Mouse (Mus musculus) lung, adult 18-20 months (tissue): ENCODE results near the gene Eif4e.
A peak's percentile ranks its signal among the peaks of the same experiment; 100 is the strongest.

Experiments used
- DNase-seq, 2 experiments: peaks; one replicate each; pipeline ENCODE4 v3.0.0; 2022; ENCODE audit warnings: mixed read lengths in 2 of 2

Gene Eif4e

GRCm38 (mm10) chr3:138526073-138526915 is at the start of gene Eif4e:
Eif4e (plus strand) TSS chr3:138526179.
- DNase-seq: peak; percentile 71 to 84

GRCm38 (mm10) chr3:138479489-138479888 is 46.5 kb upstream of the Eif4e start:
- no peak for DNase-seq

DNA sequence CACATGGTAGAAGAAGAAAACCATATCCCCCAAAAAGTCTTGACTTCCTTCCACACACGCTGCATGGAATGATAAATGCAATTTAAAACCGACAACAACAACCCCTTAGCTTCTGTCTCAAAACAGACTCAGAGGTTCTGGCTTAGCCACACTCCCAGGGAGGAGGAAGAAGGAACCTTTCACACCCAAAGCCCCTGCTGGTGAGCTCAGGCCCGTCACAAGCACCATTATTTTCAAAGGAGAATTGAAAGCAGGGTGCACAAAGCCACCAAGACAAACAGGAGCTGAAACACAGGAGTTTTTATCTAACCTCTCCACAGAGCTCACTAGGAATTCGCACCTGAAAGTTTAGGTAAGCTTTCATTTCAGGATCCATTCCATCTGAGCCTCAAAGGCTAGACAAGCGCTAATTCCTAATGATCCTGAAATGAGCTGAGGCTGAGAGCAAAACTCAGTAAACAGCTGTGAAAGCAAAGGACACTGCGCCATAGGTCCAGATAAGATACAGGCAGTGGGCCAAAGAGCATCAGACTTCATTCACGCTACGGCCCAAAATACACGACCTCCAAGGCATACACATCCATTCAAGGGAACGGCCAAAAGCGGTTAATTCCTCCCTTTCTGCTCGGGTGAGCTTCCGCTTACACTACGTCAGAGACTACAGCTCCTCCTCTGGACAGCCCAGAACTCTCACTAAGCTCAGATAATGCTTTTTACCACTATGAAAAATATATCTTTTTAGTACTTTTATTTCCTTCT is 44.3 kb upstream of the Eif4e start:
- DNase-seq: no peak

DNA sequence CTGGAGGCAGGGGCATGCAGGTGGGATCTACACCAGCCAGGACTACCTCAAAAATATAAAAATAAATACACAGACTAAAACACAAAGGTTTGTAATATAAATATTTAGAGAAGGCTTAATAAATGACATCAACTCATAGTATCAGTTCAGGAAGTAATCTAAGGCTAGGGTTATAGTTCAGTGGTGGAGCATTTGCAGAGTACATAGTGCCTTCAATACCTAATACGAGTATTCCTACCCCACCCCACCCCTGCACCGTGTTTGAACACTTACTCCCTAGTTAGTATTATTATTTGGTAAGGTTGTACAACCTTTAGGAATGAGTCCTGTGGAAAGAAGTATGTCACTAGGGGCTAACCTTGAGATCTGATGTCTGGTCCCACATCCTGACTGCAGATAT is 42.7 kb upstream of the Eif4e start:
- no peak for DNase-seq

DNA sequence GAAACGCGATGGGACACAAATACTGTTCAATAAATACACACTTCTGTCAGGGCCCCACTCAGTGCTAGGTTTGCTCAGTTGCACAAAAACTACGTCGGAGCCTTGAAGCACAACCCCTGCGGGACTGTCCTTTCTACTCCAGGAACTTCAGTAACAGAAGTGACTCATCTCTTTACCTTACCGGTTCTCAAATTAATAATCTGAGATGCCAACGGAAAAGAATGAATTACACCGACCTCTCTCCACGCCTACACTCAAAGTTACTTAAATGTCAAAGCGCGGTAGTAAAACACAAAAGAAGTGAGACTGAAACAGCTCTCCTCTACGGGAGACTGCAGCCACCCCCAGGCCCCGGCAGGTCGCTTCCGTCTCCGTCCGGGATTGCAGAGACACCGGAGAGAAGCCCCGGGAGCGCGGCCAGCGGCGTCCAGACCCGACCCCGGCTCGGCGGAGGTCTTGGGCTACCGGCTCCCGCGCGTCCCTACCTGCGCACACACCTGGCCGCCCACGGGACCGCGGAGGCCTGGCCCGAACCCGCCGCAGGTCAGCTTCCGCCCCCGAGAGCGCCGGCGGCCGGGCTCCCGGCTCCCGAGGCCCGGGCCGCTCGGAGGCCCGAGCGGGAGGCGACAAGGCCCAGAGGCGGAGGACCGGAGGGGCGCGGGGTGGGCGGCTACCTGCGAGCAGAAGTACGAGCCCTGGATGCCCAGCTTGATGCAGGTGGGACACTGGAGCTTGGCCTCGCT is 37.2 kb upstream of the Eif4e start:
- no peak for DNase-seq

DNA sequence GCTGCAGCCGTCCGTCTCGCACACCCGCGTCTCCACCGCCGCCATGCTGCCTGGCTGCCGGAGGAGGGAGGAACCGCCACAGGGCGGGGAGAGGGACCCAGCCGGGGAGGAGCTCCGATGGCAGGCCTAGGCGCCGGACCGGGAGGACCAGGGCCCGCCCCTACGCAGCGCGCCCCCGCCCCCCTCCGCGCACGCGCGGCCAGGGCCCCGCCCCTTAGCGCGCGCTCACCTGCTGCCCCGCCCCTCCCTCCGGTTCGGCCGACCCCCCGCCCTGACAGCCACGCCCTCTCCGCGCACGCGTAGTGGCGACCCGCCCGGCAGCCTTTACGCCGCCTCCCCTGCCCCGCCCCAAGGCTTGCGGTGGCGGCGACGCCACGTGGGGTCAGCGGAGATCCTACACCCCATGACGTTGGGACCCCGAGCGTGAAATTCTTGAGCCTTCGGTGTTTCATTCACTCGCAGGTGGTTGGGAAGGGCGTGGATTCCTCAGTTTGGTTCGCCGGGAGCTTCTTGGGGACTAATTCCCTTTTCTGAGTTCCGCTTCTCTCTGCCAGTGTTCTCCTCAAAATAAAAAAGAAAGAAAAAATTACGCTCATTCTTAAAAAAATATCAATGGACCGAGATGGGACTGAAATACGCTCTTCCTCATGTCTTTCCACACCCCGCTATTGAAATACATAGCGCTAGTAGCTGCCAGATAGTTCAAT is 36.5 kb upstream of the Eif4e start, which contains the start of gene Metap1:
Metap1 (minus strand) TSS at position 189 of the 707 bp plus-strand sequence.
- peak; percentile 94 to 95 for DNase-seq

DNA sequence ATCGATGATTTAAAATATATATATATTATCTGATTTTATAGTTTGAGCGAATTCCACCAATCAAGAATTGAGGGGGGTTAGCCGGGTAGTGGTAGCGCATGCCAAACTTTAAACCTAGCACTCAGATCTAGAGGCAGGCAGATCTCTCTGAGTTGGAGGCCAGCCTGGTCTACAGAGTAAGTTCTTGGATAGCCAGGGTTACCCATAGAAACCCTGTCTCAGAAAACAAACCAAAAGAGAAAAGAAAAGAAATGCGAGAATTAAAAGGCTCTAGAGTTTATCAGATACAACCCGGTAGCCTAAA is 36.0 kb upstream of the Eif4e start:
- no peak for DNase-seq

GRCm38 (mm10) chr3:138493668-138494067 is 32.3 kb upstream of the Eif4e start:
- no peak for DNase-seq

GRCm38 (mm10) chr3:138494565-138494964 is 31.4 kb upstream of the Eif4e start:
- no peak for DNase-seq

DNA sequence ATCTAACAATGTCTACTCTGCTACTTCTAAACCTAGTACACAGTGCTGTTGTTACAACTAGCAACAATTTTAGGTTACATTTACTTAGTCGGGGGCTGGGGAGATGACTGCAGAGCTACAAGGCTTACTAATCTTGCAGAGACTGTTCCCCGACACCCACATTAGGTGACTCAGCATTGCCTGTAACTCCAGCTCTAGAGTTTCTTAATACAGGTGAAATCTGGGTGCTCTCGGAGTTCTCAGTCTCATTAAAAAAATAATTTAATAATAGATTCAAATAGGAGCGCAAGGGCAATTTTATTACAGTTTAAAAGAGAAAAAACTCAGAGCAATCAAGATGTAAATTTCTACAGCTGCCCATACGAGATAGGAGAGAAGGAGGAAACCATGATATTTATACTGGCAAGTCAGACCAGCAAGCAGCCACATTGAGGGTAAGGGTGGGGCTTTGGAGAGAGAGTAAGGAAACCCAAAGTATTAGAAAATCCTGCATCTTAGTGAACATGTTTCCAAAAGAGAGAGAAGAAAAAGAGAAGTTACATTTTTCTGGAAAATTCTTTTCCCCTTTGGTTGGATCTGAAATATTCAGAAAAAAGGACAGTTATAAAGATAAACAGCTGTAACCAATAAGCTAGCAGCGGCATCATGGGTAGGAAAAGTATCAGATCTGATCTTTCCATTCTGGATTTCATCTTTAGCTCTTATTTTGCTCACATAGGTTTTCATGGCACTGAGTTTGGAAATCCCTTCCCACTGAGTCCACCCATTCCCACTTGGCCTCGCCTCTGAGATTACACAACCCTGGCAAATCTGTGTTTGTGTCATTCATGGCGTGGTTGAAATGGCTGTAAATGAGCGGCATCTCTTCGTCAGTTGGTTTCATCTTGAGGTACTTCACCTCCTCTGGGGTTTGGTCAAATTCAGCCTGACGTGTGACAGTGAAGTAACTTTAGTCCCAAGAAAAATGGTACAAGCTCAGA is 30.5 kb upstream of the Eif4e start:
- no peak for DNase-seq

DNA sequence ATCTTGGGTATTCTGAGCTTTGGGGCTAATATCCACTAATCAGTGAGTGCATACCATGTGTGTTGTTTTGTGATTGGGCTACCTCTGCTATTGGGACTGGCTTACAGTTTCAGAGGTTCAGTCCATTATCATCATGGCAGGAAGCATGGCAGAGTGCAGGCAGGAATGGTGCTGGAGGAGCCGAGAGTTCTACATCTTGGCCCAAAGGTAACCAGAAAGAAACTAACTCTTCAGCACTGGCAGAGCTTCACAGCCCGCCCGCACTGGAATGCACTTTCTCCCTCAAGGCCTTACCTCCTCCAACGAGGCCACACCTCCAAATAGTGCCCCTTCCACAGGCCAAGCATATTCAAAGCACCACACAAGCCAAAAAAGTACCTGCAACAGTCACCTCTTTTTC is 27.2 kb upstream of the Eif4e start:
- no peak for DNase-seq

GRCm38 (mm10) chr3:138499854-138500740 is 25.9 kb upstream of the Eif4e start:
- no peak for DNase-seq

DNA sequence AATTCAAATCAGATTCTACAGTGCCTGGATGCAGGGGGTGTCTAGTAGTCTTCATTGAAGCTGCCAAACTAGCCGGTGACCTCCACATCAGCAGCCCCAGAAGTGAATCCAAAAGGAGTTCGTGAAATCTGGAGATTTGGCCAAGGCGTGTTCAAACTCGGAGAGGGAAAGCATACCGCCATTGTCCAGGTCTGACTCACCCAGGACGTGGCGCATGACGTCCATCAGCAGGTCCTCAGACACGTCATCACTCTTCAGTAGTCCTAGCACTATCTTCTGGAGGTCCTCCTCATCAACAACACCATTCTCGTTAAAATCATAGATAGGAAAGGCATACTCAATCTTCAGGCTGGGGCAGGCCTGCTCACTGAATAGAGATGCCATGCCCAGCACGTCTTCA is 22.2 kb upstream of the Eif4e start:
- no peak for DNase-seq

DNA sequence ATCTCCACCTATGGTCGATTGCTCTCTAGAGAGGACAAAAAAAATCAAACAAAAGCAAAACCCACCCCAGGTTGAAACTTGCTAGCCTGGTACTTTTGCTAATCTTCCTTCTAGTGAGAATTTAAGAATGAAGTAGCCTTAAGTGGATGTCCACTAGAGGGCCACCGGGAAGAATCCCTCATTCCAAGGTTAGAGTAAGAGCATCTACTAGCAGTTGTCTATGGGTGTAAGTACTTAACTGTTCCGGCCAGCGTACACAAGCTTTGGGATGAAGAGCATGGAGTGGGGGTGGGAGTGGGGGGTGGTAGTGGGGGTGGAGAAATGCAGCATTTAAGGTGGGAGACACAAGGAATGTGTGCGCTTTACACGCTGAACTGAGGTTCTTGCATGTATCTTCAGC is 19.2 kb upstream of the Eif4e start:
- peak in 1 of 2 experiments; percentile 35 for DNase-seq

- DNase-seq: no peak
Measured at GRCm38 (mm10) chr3:138509581-138509980, 16.4 kb upstream of the Eif4e start.

DNA sequence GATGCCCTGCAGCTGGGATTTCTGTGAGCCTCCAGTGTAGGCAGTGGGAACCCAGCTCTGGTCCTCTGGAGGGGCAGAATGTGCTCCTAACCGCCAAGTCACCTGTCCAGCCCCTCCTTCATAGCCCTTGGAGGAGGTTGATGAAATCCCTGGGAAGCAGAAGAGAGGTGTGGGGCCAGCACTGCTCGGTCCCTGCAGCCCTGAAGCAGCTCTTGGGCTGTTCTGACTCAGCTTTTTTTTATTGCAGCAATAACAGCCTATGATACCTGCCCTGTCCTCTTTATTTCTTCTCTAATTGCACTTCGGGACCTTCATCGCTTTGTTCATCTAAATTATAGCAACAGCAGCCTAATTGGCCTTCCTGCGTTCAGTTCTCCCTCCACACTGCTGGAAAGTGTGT is 15.5 kb upstream of the Eif4e start:
- DNase-seq: no peak

DNA sequence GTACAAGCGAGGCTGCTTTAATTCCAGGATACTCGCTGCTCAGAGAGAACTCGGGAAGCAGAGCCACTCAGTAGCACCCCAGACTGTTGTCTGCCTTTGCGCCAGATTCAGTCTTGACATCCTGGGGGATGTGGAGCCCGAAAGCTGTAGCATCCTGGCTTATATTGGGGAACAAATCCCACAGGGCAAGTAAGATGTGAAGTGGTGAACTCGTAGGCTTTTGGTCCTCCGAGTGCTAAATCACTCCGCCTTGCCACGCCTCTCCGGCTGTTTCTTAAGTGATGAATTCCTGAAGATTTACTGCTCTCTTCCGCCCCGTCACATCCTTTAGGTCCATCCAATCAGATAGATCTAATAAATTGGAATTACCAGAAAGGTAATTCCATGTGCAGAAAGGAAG is 12.7 kb upstream of the Eif4e start:
- DNase-seq: no peak

- DNase-seq: no peak
Measured at GRCm38 (mm10) chr3:138514749-138515148, 11.2 kb upstream of the Eif4e start.

DNA sequence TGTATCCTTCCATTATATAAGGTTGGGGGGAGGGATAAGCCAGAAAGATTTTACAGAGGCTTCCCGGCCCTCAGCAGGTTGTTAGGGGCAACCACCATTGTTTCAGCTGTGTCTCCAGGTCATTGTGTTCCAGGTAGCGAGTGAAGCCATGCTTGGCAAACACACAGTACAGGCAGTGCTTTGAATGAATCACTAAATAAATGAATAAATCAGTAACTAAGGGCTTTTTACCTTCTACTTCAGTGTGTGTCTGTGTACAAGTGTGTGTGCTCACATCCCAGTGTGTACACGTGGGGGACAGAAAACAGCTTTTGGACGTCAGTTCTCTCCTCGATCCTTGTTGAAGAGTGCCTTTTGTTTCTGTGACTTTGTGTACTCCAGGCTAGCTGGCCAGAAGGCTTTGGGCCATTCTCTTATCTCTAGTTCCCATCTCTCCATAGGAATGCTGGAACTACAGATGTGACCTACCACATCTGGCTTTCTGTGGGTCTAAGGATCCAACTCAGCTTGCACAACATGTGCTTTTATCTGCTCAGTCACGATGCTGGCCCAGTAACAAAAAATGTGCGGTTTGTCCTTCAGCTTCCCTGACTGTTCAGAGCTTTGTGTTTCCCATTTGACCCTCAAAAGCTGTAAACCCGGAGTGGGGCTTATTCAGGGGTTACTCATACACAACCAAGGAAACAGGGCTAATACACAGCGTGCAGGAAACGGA is 10.2 kb upstream of the Eif4e start:
- no peak for DNase-seq

GRCm38 (mm10) chr3:138517881-138518280 is 8.1 kb upstream of the Eif4e start:
- DNase-seq: peak in 1 of 2 experiments; percentile 7
